Mouse (Mus musculus): ENCODE measurements around the gene Alcam.

Alcam gene

GRCm38 (mm10) chr16:52439600-52439999, 14.3 kb downstream of the Alcam start:
- no peak for DNase-seq

GRCm38 (mm10) chr16:52439007-52439406, 14.9 kb downstream of the Alcam start:
- DNase-seq, result no peak

- no peak for DNase-seq
Observed at GRCm38 (mm10) chr16:52438216-52438904, 15.5 kb downstream of the Alcam start.

- DNase-seq, result no peak
Observed at GRCm38 (mm10) chr16:52433189-52433588, 20.7 kb downstream of the Alcam start.

DNA sequence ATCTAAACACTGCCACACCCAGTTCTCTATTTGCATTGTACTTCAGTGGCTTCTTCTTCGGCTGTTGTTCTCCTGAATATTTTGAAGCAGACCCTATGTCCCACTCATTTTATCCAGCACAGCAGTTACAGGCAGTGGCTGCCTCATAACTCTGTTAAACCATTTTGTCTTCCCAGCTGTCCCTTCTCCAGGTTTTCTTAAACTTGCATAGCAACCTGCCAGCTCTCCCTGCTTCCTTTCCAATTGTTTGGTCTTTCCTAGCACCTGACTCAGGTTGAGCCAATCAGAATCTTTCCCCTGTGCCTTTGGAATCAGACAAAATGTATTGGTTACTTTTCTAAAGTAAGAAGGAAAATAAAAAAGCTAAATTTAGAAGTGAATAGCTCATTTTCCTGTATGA, 21.8 kb downstream of the Alcam start:
- no peak for DNase-seq

DNA sequence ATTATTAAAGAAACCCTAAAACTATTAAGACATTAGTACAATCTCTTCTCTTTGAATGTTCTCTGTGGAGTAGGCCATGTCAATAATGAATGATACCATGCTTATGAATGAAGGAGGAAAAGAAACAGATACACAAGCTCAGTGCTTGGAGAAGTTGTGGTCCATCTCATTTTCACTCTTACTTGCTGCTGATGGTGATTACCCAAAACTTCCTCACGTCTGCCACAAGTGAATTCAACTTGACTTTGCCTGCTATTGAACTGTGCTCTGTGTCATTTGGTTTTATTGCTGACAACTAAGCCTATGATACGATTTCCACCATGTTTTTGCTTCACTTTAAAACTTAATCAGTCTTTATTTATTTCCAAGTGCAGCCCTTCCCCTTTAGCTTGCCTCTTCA, 22.3 kb downstream of the Alcam start:
- DNase-seq, result no peak

- DNase-seq, result no peak
Observed at GRCm38 (mm10) chr16:52430073-52430472, 23.8 kb downstream of the Alcam start.

DNA sequence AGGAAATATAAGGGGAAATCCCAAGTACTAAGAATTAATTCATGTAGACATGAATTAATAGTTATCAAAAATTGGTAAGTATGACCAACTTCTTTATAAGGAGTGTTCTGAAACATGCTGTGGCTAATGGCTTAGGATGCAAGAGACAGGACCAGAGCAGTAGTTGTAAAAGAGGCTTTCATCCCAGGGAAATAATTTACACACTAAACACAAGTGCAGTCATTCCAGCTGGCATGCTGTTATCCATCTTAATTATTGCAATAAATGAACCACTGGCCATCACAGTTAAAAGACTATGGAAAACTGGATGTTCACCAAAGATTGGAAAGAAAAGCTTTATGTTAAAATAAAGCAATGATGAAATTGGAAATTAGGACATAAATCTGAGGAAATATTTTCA, 24.2 kb downstream of the Alcam start:
- no peak for DNase-seq

GRCm38 (mm10) chr16:52428505-52428904, 25.4 kb downstream of the Alcam start:
- DNase-seq, result no peak

DNA sequence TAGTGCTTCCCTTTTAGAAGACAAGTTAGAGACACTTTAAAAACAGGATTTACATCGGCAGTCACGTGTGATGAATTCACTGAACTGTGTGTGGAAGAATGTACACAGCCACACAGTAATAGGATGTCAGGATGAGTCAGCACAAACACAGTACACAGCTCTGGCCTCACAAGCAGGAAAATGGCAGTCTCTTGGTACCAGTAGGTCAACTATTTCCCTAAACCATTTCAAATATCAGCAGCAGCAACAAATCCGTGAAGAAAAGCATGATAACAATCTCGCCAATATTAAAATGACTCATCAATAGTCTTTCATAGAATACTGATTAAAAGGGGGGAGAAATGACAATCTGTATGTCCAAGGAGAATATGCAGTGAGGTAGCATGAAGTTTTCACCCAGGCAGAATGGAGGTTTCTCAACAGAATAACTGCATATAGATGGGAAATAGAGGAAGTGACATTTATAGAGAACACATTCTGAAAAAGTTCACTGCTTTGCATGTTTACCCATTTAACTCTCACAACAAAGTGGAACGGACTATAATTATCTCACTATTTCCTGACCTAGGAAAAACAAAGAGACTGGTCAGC, 35.2 kb downstream of the Alcam start:
- DNase-seq, result no peak

DNA sequence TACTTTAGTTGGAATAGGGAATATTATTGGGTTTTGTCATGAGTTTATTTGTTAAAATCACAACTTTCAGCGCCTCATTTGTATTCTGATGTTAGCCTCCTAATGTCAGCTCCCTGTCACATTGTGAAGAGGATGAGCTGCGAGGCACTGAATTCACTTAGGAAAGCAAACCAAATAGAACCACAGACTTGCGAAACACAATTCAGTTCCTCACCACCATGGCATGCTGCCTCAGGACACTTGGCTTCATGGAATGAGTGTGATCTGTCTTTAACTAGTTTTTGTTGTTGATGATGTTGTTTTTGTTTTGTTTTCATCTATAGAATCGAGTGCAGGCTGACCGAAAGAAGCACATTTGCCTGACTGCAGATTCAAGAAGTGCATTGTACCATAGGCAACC, 35.9 kb downstream of the Alcam start:
- DNase-seq, result no peak

GRCm38 (mm10) chr16:52417146-52417545, 36.7 kb downstream of the Alcam start:
- DNase-seq, result no peak

- DNase-seq, result no peak
Observed at GRCm38 (mm10) chr16:52413714-52414113, 40.2 kb downstream of the Alcam start.

DNA sequence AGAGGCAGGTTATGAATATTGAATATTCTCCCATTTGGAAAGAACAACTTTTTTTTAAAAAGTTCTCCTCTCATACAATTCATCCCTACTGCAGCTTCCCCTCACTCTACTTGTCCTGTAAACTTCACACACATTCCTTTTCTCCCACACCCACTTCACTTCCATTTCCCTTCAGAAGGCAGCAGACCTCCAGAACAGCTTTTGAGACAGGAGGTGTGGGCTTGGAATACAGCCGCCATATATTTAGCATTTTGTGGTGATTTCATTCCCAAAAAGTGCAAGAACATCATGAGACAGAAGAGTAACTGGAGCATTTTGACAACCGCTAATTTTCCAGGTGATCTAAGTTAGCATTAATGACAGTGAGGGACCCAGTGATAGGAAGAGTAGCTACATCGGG, 47.8 kb downstream of the Alcam start:
- DNase-seq, result no peak

GRCm38 (mm10) chr16:52405272-52405671, 48.6 kb downstream of the Alcam start:
- no peak for DNase-seq

- no peak for DNase-seq
Observed at GRCm38 (mm10) chr16:52399112-52399511, 54.8 kb downstream of the Alcam start.

DNA sequence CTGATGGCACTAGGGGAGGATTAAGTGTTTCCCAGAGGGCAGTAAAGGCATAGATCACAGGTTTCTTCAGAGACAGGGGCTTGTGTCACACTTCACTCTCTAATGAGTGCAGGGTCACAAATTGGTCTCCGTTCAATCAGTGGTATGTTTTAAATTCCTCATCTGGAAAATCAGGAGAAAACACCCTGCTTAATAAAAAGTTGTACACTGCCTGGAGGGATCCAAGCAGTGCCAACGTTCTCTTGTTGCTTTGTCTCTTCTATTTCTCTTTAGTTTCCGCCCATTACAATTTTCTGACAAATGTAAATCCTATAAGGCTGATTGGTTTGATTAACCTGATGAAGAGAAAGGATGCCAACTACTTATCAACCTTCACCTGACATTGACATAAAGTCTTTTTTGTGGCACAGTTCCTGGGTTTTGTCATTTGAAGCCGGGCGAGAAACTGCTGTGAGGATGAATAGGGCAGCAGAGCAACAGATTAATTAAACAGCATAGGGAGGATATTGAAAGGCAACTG, 67.0 kb downstream of the Alcam start:
- DNase-seq, result no peak

- no peak for DNase-seq
Observed at GRCm38 (mm10) chr16:52383456-52384185, 70.3 kb downstream of the Alcam start.

GRCm38 (mm10) chr16:52378811-52379597, 74.9 kb downstream of the Alcam start:
- no peak for DNase-seq

DNA sequence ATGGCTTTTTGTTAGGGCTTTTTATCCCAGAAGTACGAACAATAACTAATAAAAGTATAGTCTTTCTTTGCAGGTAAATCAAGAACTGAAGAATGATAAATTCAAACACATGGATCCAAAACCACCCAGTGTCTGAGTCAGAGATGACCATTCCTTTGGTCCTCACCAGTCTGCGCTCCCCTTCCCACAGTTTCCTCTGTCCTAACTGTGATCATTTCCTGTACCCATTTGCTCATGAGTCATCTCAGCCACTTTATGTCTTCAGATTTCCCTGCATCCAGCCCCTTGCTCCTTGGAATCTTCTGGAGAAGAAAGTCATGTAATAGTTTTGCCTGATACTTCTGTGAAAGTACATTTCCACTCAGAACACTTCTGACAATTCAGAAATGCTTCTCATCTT, 77.0 kb downstream of the Alcam start:
- DNase-seq, result no peak

- no peak for DNase-seq
Observed at GRCm38 (mm10) chr16:52371956-52372355, 81.9 kb downstream of the Alcam start.

DNA sequence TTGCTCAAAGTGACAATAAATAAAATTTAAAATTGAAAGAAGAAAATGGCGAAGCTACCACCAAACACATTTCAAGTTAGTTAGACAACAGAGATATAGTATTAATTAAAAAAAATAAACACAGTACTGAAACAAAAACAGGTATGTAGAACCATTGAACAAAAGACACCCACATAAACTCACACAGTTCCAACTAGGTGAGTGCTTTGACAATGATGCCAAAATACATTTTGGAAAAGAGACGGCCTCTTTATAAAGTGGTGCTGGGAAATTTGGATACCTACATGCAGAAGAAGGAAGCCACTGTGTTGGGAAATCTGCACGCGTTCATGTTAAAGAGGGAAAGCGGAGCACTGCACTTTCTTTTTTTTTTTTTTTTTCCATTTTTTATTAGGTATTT, 85.4 kb downstream of the Alcam start:
- no peak for DNase-seq

DNA sequence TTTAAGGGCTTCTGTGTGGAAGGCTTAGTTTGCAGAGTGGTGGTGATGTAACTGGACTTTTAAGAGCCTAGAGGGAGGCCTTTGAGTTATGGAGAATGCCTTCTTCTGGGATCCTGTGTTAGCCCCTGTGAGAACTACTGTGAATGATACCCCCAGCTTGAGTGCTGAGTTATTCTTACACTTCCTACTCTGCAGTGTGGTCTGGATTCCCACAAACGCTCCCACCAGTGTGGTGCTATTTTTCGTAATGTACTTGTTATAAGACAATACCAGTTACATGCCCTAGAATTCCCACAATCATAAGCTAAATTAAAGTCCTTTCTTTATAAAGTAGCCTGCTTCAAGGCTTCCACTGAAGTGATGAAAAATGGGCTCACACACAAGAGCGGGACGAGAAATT, 87.0 kb downstream of the Alcam start:
- DNase-seq, result no peak

All from thymus, postnatal 4 days (tissue).